Mouse (Mus musculus) bone marrow macrophage, adult 2 months (primary cell): ENCODE results near the gene Iqsec1. TPM values are rescaled to one million over a fixed set of nuclear protein-coding genes. Genes with fewer than 3 reads are reported as not detected.

Experiments used
- H3K27ac ChIP-seq: 2 replicates; pipeline ENCODE4 v1.5.1; 2012; ENCODE audit warnings: low read depth, low read length; ENCODE audit not compliant: insufficient read depth
- H3K4me1 ChIP-seq: 2 replicates; pipeline ENCODE4 v1.6.1; 2012; ENCODE audit warnings: low read length; ENCODE audit not compliant: control insufficient read depth, insufficient read depth
- H3K4me3 ChIP-seq: 2 replicates; pipeline ENCODE4 v1.5.1; 2012; ENCODE audit warnings: mild to moderate bottlenecking, low read length, moderate library complexity; ENCODE audit not compliant: insufficient read depth
- CTCF ChIP-seq: IDR thresholded peaks from 2 replicates; pipeline ENCODE4 v1.5.1; 2012; ENCODE audit warnings: low read depth, mild to moderate bottlenecking, low read length, moderate library complexity
- POLR2A ChIP-seq: IDR thresholded peaks from 2 replicates; pipeline ENCODE4 v1.6.1; 2012; ENCODE audit warnings: mild to moderate bottlenecking, low read depth, low read length, borderline replicate concordance
- polyA plus RNA-seq: library from polyadenylated mRNA; stranded (reverse); fragments of >200 nt; gene quantifications from 2 replicates; pipeline ENCODE4 v1.2.4, GENCODE M21; 2012; ENCODE audit not compliant: missing spikeins, insufficient read depth, insufficient read length

Gene Iqsec1
- polyA plus RNA-seq, 1 experiment: 38.2 TPM

- H3K4me1 ChIP-seq: peaks cover 10% of the 10 kb centered on the region
- no peak overlapping the region for H3K4me3 ChIP-seq
- no peak overlapping the region for H3K27ac ChIP-seq
- TF ChIP-seq POLR2A: no peak
- TF ChIP-seq CTCF: no peak
Observed at GRCm38 (mm10) chr6:90821916-90822602, 166.4 kb downstream of the Iqsec1 start.

- H3K4me1 ChIP-seq: peaks cover 4% of the 10 kb centered on the region
- no peak overlapping the region for H3K27ac ChIP-seq
- no peak overlapping the region for H3K4me3 ChIP-seq
- TF ChIP-seq POLR2A (no peak), CTCF (no peak; the same call in 1 of the 2 replicates)
Observed at GRCm38 (mm10) chr6:90819880-90820279, 168.6 kb downstream of the Iqsec1 start.

- no peaks in the 10 kb centered on the region for H3K4me1 ChIP-seq
- TF ChIP-seq POLR2A (no peak), CTCF (no peak)
- no peak overlapping the region for H3K4me3 ChIP-seq
- H3K27ac ChIP-seq: no peak overlapping the region
Observed at GRCm38 (mm10) chr6:90818956-90819355, 169.5 kb downstream of the Iqsec1 start.

GRCm38 (mm10) chr6:90816551-90816950, 171.9 kb downstream of the Iqsec1 start:
- Histone ChIP-seq H3K4me1 (no peaks in the 10 kb centered on the region), H3K4me3 (no peak overlapping the region), H3K27ac (no peak overlapping the region)
- TF ChIP-seq CTCF: no peak
- TF ChIP-seq POLR2A: no peak

- TF ChIP-seq CTCF: no peak
- TF ChIP-seq POLR2A: no peak
- Histone ChIP-seq H3K27ac (no peak overlapping the region), H3K4me1 (no peaks in the 10 kb centered on the region), H3K4me3 (no peak overlapping the region)
Observed at GRCm38 (mm10) chr6:90815341-90815740, 173.1 kb downstream of the Iqsec1 start.

- no peak overlapping the region for H3K4me3 ChIP-seq
- H3K4me1 ChIP-seq: no peaks in the 10 kb centered on the region
- no peak overlapping the region for H3K27ac ChIP-seq
- no peak for TF ChIP-seq CTCF
- no peak for TF ChIP-seq POLR2A
Observed at GRCm38 (mm10) chr6:90813526-90813925, 175.0 kb downstream of the Iqsec1 start.

- H3K4me1 ChIP-seq: peaks cover 4% of the 10 kb centered on the region
- H3K4me3 ChIP-seq: no peak overlapping the region
- TF ChIP-seq CTCF: no peak
- no peak for TF ChIP-seq POLR2A
- H3K27ac ChIP-seq: no peak overlapping the region
Observed at GRCm38 (mm10) chr6:90812584-90812983, 175.9 kb downstream of the Iqsec1 start.

GRCm38 (mm10) chr6:90812072-90812471, 176.4 kb downstream of the Iqsec1 start:
- no peak overlapping the region for H3K4me3 ChIP-seq
- H3K27ac ChIP-seq: no peak overlapping the region
- H3K4me1 ChIP-seq: peaks cover 9% of the 10 kb centered on the region
- TF ChIP-seq POLR2A: no peak
- no peak for TF ChIP-seq CTCF

GRCm38 (mm10) chr6:90810576-90810975, 177.9 kb downstream of the Iqsec1 start:
- no peak overlapping the region for H3K4me3 ChIP-seq
- peaks cover 11% of the 10 kb centered on the region for H3K4me1 ChIP-seq
- TF ChIP-seq CTCF (no peak), POLR2A (no peak)
- H3K27ac ChIP-seq: no peak overlapping the region

- Histone ChIP-seq H3K4me3 (no peak overlapping the region), H3K27ac (no peak overlapping the region), H3K4me1 (peaks cover 11% of the 10 kb centered on the region)
- TF ChIP-seq CTCF (no peak), POLR2A (no peak)
Observed at GRCm38 (mm10) chr6:90809960-90810362, 178.5 kb downstream of the Iqsec1 start.
